ENCODE assay signal across 8 mouse cellular contexts in genomic region chr6:49397466-49397865, GRCm38 (mm10). TPM values are rescaled to one million over a fixed set of nuclear protein-coding genes. Genes with fewer than 3 reads are reported as not detected.
A peak's percentile ranks its signal among the peaks of the same experiment; 100 is the strongest.
DNase-seq lines count a peak whose midpoint lies in the region; TF ChIP-seq lines count a peak whose summit lies in the region.

No protein-coding gene starts in this region.

- no peaks in the 10 kb centered on the region for H3K79me2 ChIP-seq in MEL (ENCODE audit: control insufficient read depth, insufficient read depth, low read length, poor library complexity)

- peaks cover 0 to 1% of the 10 kb centered on the region in 2 experiments; a peak in 2 of 4 replicates for H3K27me3 ChIP-seq in MEL (ENCODE audit: control insufficient read depth in 1 of 2, insufficient read depth in 2 of 2, low read length in 2 of 2)
- H3K27me3 ChIP-seq in limb, embryonic 10.5 days (ENCODE audit: low read depth, poor library complexity, severe bottlenecking) = no peaks in the 10 kb centered on the region

- TF ChIP-seq CTCF in MEL (IDR thresholded peaks at IDR 0.05 in 2 of 3, conservative IDR thresholded peaks at IDR 0.05 in 1 of 3; ENCODE audit: control insufficient read depth in 1 of 3, insufficient read depth in 1 of 3, low read depth in 2 of 3, low read length in 3 of 3, poor library complexity in 1 of 3, severe bottlenecking in 1 of 3) = peak; percentile 7 to 44 (median 23); a peak in 3 of 6 replicates

- H3K36me3 ChIP-seq in MEL (ENCODE audit: control insufficient read depth in 1 of 2, insufficient read depth in 2 of 2, low read length in 2 of 2) = no peaks in the 10 kb centered on the region
- no peaks in the 10 kb centered on the region for H3K36me3 ChIP-seq in limb, embryonic 10.5 days

- H3K27ac ChIP-seq in MEL (ENCODE audit: control insufficient read depth, low read depth, low read length) = no peak overlapping the region
- H3K27ac ChIP-seq in limb, embryonic 10.5 days = no peak overlapping the region

- TF ChIP-seq POLR2A in MEL (IDR thresholded peaks at IDR 0.05; ENCODE audit: control insufficient read depth in 1 of 2, insufficient read depth in 1 of 2, low read depth in 1 of 2, low read length in 2 of 2, poor library complexity in 1 of 2) = no peak

- H3K9ac ChIP-seq in MEL (ENCODE audit: control insufficient read depth, low read depth, low read length, poor library complexity, severe bottlenecking) = no peak overlapping the region

- H3K9me3 ChIP-seq in MEL (replicated peaks; ENCODE audit: insufficient read depth, low read length) = no peaks in the 10 kb centered on the region
- 0 out of 2 replicates have a peak, but pooled peaks cover 2% of the 10 kb centered on the region for H3K9me3 ChIP-seq in limb, embryonic 10.5 days (replicated peaks)

- DNase-seq in kidney, adult 9 months = peak; percentile 9
- DNase-seq in kidney, adult 11 months = no peak
- peak; percentile 51 for DNase-seq in 416B (ENCODE audit: low read depth)
- DNase-seq in MEL (ENCODE audit: low read depth, low spot score) = peak; percentile 41
- DNase-seq in limb, embryonic 10.5 days (ENCODE audit: low spot score) = peak; percentile 37
- DNase-seq in gastrocnemius, postnatal 4 days (ENCODE audit: low spot score in 2 of 2) = no peak
- no peak for DNase-seq in cerebellum, adult 9-10 months
- no peak for DNase-seq in ovary, postnatal 10 days (ENCODE audit: low spot score)

- no peaks in the 10 kb centered on the region for H3K4me1 ChIP-seq in MEL (ENCODE audit: control insufficient read depth in 1 of 2, insufficient read depth in 2 of 2, low read length in 2 of 2)
- H3K4me1 ChIP-seq in limb, embryonic 10.5 days = no peaks in the 10 kb centered on the region

- H3K4me3 ChIP-seq in MEL (ENCODE audit: control insufficient read depth in 1 of 2, insufficient read depth in 1 of 2, low read depth in 2 of 2, low read length in 2 of 2) = no peak overlapping the region
- H3K4me3 ChIP-seq in limb, embryonic 10.5 days = no peak overlapping the region

- TF ChIP-seq EP300 in MEL (IDR thresholded peaks at IDR 0.05; ENCODE audit: low read depth in 1 of 2, low read length in 2 of 2) = no peak

- peak; percentile 4; the same call in 1 of the 2 replicates for TF ChIP-seq RAD21 in MEL (IDR thresholded peaks at IDR 0.05; ENCODE audit: low read depth, low read length)

TF ChIP-seq in MEL, 35 proteins besides CTCF, POLR2A, EP300 and RAD21:
- TF ChIP-seq MYB (IDR thresholded peaks at IDR 0.05; ENCODE audit: low read depth, low read length) (no peak), NRF1 (IDR thresholded peaks at IDR 0.05; ENCODE audit: insufficient read depth, low read depth, low read length, poor library complexity, severe bottlenecking) (no peak), MAZ (IDR thresholded peaks at IDR 0.05; ENCODE audit: low read depth, low read length) (no peak), POLR2AphosphoS2 (IDR thresholded peaks at IDR 0.05; ENCODE audit: low read length) (no peak), SMC3 (IDR thresholded peaks at IDR 0.05; ENCODE audit: low read depth, low read length) (peak; percentile 43), TAL1 (IDR thresholded peaks at IDR 0.05; ENCODE audit: low read length) (no peak), MEF2A (IDR thresholded peaks at IDR 0.05; ENCODE audit: extremely low read depth, insufficient replicate concordance, low read depth, low read length, poor library complexity, severe bottlenecking) (no peak)

RNA-seq across cellular contexts. Expression of gene Stk31, which starts 2.1 kb away (rescaled TPM):
- not detected in 2 replicates for total RNA-seq in MEL (2012; rRNA removed)
- not detected for polyA plus RNA-seq in MEL (2012; ENCODE audit: insufficient read depth in 1 of 2, insufficient read length in 2 of 2, low read depth in 1 of 2, low replicate concordance in 2 of 2, missing spikeins in 1 of 2)
- polyA plus RNA-seq in limb, embryonic 10.5 days (2016; fragmentation: Nextera tagmentation; extraction: Ambion mirVana) = not detected in 2 replicates
- total RNA-seq in gastrocnemius, postnatal 4 days (2021) = under 1 TPM; 0.96 to 0.98 TPM

RNA-seq across cellular contexts. Expression of gene Fam221a, which starts 29.9 kb away (rescaled TPM):
- not detected in 2 replicates for total RNA-seq in MEL (2012; rRNA removed)
- polyA plus RNA-seq in MEL (2012; ENCODE audit: insufficient read depth in 1 of 2, insufficient read length in 2 of 2, low read depth in 1 of 2, low replicate concordance in 2 of 2, missing spikeins in 1 of 2) = under 1 TPM in 1 of 2 experiments, not detected in 1; 0.08 TPM
- 3.9 and 4.6 TPM in 2 replicates for polyA plus RNA-seq in limb, embryonic 10.5 days (2016; fragmentation: Nextera tagmentation; extraction: Ambion mirVana)
- total RNA-seq in gastrocnemius, postnatal 4 days (2021) = 1 to 10 TPM; 2.1 to 3.4 TPM

Comparison
In these comparisons a context has a peak if more than half of its experiments do, and no peak if none do; other contexts are left out.
1. DNase-seq: peak in kidney, adult 9 months (single experiment), 416B (single experiment), MEL (single experiment) and limb, embryonic 10.5 days (single experiment); none in kidney, adult 11 months (single experiment), gastrocnemius, postnatal 4 days (0 of 2), cerebellum, adult 9-10 months (single experiment) and ovary, postnatal 10 days (single experiment).